Mouse (Mus musculus): ENCODE results near the gene Olfr1474.
"Not testable (repeated sequence)": the region's sequence is repeated elsewhere in the genome, so short reads cannot be mapped to it uniquely, and the experiment has no call there.

Olfr1474 gene

GRCm38 (mm10) chr19:13469265-13469664 is at the start of gene Olfr1474:
Gene Olfr1474 (plus strand): TSS chr19:13469565.
- not testable (repeated sequence) for DNase-seq (ENCODE audit: low spot score in 2 of 2)

- DNase-seq (ENCODE audit: low spot score in 2 of 2): not testable (repeated sequence)
Measured at GRCm38 (mm10) chr19:13443109-13443508, 26.3 kb upstream of the Olfr1474 start, which contains the start of gene Olfr1471. Gene Olfr1471 (plus strand): TSS chr19:13443409.

GRCm38 (mm10) chr19:13455986-13456385 is 13.4 kb upstream of the Olfr1474 start, which contains the start of gene Olfr1472:
Gene Olfr1472 (minus strand): TSS chr19:13456086.
- no peak for DNase-seq (ENCODE audit: low spot score in 2 of 2)

- no peak for DNase-seq (ENCODE audit: low spot score in 2 of 2)
Measured at GRCm38 (mm10) chr19:13480096-13480495, 10.7 kb downstream of the Olfr1474 start, which contains the start of gene Olfr1475. Gene Olfr1475 (minus strand): TSS chr19:13480196.

- DNase-seq (ENCODE audit: low spot score in 2 of 2): no peak
Measured at GRCm38 (mm10) chr19:13500246-13500645, 30.9 kb downstream of the Olfr1474 start, which contains the start of gene Olfr1477. Gene Olfr1477 (plus strand): TSS chr19:13500546.
